Mouse (Mus musculus) bone marrow, adult 2 months (tissue): ENCODE data around the gene Diaph3. TPM values are rescaled to one million over a fixed set of nuclear protein-coding genes. Genes with fewer than 3 reads are reported as not detected.

Experiments
- H3K27ac ChIP-seq: fragments of 200-500 bp; 2 replicates; pipeline ENCODE4 v1.5.1; 2012; ENCODE audit warnings: low read depth, mild to moderate bottlenecking, control low read depth, inconsistent platforms, low read length; ENCODE audit not compliant: control insufficient read depth, poor library complexity, insufficient read depth
- H3K4me1 ChIP-seq: fragments of 200-500 bp; 2 replicates; pipeline ENCODE4 v1.6.1; 2011; ENCODE audit warnings: low read length; ENCODE audit not compliant: control insufficient read depth, insufficient read depth
- H3K4me3 ChIP-seq: fragments of 200-500 bp; replicated peaks from 2 replicates; pipeline ENCODE3; 2011; ENCODE audit warnings: mild to moderate bottlenecking, low read depth, low read length, control low read depth; ENCODE audit not compliant: control insufficient read depth
- CTCF ChIP-seq: fragments of 200-500 bp; IDR thresholded peaks from 2 replicates; pipeline ENCODE4 v1.5.1; 2011; ENCODE audit warnings: low read length, control low read depth; ENCODE audit not compliant: control insufficient read depth, insufficient read depth
- POLR2A ChIP-seq: fragments of 200-500 bp; IDR thresholded peaks from 2 replicates; pipeline ENCODE4 v1.6.1; 2011; ENCODE audit warnings: low read depth, mild to moderate bottlenecking, control low read depth, low read length, borderline replicate concordance; ENCODE audit not compliant: control insufficient read depth
- WGBS: fragments of 180-500 bp; shearing (Covaris S2); methylation state at CpG from one replicate; pipeline ENCODE4 v1.1.7; 2018; 5-methylcytosine and 5-hydroxymethylcytosine counted together
- polyA plus RNA-seq: library from polyadenylated mRNA; stranded (reverse); fragments of >200 nt; gene quantifications from 2 replicates; pipeline ENCODE4 v1.2.4, GENCODE M21; 2011; ENCODE audit warnings: low replicate concordance; ENCODE audit not compliant: missing spikeins, insufficient read depth, insufficient read length

Diaph3 gene
- 19.7 and 30.7 TPM in 2 replicates for polyA plus RNA-seq

DNA sequence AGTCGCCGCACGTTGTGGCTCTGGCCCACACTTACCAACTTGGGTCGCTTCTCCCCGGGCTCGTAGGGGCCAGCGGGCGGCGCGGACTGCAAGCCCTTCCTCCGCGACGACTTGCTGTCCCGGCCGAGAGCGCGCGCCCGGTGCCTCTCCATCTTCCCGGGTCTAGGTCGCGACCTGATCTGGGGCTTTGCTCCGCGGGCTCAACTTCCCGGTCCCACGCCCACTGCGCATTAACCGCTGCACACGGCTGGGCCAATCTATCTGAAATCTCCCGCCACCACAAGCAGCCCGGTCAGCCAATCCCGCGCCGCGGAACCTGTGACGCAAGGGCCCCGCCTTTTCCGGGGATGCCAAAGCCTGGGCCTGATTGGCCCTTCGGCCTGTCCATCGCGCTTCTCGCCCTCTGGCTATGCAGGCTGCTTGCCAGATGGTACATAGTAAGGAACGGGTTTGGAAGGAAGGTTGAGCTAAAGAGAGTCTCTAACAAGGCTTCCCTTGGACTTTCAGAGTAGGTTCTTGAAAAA lies at the start of gene Diaph3:
Gene Diaph3, minus strand, starts transcription at position 273 of the 524 bp plus-strand sequence.
- Histone ChIP-seq H3K4me1 (no peaks in the 10 kb centered on the region; the same call in 1 of the 2 replicates), H3K4me3 (peak within 1 kb of the TSS; percentile 84), H3K27ac (peak within 1 kb of the TSS; percentile 64)
- WGBS: under 1% methylated on average over 43 of the region's 43 CpGs
- TF ChIP-seq POLR2A: peak; percentile 81
- TF ChIP-seq CTCF: no peak

DNA sequence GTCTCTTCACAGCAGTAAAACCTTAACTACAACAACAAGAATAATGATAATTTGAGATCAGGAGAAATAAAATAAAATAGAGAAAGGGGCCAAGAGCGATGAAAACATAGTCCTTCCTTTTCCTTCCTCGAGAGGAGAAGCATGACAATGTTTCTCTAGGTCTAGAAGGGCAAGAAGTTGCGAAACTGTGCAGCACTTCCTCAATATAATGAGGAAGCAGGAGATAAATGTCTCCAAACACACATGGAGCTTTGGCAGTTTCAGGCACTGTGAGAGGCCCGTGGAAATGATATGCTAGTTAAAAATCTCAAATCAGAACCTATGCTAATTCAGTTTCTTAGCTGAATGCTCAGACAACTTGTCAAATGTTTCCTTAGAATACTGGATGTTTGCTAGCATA lies 49.6 kb upstream of the Diaph3 start:
- no peak overlapping the region for H3K4me3 ChIP-seq
- no peaks in the 10 kb centered on the region for H3K4me1 ChIP-seq
- H3K27ac ChIP-seq: no peak overlapping the region
- TF ChIP-seq POLR2A (no peak), CTCF (no peak)
- WGBS: 12% methylated on average over 4 of the region's 4 CpGs

DNA sequence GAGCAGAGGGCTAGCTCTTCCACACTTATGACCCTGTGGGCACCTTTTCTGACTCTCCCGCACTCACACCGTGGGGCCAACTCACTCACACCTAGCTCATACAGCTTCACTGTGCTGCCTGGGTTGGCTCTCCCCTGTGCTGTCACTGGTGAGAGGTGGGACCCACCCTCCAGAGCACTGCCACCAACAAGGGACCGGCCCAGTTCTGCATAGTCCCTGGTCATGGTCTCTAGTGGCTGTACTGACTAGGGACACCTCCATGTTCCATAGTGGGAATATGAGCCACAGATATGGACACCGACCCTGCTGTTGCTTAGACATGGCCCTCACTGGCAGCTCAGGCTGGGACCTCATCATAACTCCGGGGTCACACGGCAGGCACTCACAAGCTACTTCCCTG lies 30.5 kb upstream of the Diaph3 start:
- H3K27ac ChIP-seq: no peak overlapping the region
- H3K4me1 ChIP-seq: no peaks in the 10 kb centered on the region
- 78% methylated on average over 6 of the region's 6 CpGs for WGBS
- TF ChIP-seq CTCF (no peak), POLR2A (no peak)
- no peak overlapping the region for H3K4me3 ChIP-seq

DNA sequence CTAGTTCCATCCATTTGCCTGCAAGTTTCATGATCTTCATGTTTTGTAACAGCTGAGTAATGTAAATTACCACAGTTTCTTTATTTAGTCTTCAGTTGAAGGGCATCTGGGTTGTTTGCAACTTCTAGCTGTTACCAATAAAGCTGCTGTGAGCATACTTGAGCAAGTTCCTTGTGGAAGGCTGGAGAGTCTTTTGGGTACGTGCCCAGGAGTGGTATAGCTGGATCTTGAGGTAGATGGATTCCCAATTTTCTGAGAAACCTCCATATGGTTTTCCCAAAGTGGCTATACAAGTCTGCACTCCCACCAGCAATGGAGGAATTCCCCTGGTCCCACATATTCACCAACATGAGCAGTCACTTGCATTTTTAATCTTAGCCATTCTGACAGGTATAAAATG lies 28.1 kb upstream of the Diaph3 start:
- no peak overlapping the region for H3K4me3 ChIP-seq
- no peaks in the 10 kb centered on the region for H3K4me1 ChIP-seq
- TF ChIP-seq CTCF (no peak), POLR2A (no peak)
- H3K27ac ChIP-seq: no peak overlapping the region
- 53% methylated on average over 1 of the region's 1 CpGs for WGBS

DNA sequence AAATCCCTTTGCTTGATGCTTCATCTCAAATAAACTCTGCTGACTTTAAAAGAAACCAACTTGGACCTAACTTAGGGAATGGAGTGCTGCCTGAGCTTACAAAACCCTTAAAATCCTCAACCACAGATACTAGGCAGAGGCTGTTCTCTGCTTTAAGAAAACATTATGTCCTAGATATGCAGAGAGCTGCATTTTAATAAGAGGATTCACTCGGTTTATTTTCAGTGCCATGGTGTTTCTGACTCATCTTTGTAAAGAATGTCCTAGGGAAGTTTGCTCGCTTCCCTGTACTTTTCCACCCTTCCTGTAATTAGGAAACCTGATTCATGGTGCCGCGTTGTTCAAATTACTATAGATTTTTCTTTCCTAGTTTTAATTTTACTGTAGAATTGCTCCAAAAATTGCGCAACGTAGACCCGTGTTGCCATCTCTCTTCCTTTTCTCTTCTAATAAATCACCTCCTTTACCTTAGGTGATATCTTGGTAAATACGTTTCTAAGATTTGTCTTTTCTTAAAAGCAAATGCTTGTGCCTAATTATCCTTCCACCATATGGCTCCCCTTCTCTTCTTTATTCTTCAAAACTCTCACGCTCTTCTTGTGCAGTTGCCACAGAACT lies 14.7 kb upstream of the Diaph3 start:
- TF ChIP-seq CTCF (no peak), POLR2A (no peak)
- Histone ChIP-seq H3K4me1 (no peaks in the 10 kb centered on the region), H3K4me3 (no peak overlapping the region), H3K27ac (no peak overlapping the region)
- WGBS: 81% methylated on average over 9 of the region's 9 CpGs

DNA sequence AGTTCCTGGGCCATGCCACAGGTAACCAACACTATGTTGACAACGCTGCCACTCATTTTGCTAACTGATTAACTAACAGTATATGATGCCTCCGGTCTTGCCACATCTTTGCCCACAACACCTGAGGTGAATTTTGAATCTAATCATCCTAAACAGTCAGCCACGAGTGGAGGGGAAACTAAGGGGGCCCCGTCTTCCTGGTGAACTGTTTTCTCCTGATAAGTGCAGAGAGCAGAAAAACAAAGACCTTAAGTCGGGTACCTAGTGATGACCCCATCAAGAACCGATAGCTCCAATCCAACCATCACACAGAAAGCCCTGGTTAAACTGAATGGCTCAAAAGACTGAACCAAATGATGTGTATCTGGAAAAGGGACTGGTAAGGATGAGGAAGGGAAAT lies 8.6 kb upstream of the Diaph3 start:
- H3K4me3 ChIP-seq: no peak overlapping the region
- H3K27ac ChIP-seq: no peak overlapping the region
- no peak for TF ChIP-seq POLR2A
- TF ChIP-seq CTCF: no peak
- 25% methylated on average over 6 of the region's 6 CpGs for WGBS
- no peaks in the 10 kb centered on the region for H3K4me1 ChIP-seq

DNA sequence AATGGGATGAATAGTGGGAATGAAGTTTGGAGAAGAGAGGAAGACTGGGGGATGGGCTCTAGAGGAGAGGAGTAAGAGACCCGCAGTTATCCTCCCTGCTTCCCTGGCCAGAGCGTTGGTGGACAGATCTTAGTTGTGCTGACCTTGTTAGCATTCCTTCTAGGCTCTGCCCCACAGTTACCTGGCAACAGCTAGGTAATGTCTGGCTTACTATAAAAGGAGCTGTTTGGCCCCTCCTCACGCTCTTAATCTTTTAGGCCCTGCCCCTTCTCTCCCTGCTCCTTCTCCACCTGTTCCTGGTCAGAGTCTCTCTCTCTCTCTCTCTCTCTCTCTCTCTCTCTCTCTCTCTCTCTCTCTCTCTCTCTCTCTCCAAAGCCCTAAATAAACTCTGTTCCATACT lies 5.7 kb upstream of the Diaph3 start:
- TF ChIP-seq POLR2A (no peak), CTCF (no peak)
- Histone ChIP-seq H3K4me3 (no peak overlapping the region), H3K4me1 (no peaks in the 10 kb centered on the region), H3K27ac (no peak overlapping the region)
- WGBS: 91% methylated on average over 3 of the region's 3 CpGs

DNA sequence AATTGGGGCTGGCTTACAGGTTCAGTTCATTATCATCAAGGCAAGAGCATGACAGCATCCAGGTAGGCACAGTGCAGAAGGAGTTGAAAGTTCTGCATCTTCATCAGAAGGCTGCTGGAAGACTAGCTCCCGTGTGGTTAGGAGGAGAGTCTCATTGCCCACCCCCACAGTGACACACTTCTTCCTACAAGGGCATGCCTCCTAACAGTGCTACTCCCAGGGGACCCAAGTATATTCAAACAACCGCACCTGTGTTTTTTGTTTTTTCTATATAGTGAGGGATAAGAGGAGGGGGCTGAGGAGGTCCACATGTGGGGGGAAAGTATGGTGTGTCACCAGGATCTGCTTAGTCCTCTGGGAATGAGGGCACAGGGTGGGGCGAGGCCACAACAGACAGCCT lies 4.3 kb upstream of the Diaph3 start:
- H3K4me3 ChIP-seq: no peak overlapping the region
- WGBS: 67% methylated on average over 3 of the region's 3 CpGs
- no peaks in the 10 kb centered on the region for H3K4me1 ChIP-seq
- no peak for TF ChIP-seq POLR2A
- TF ChIP-seq CTCF: no peak
- no peak overlapping the region for H3K27ac ChIP-seq

DNA sequence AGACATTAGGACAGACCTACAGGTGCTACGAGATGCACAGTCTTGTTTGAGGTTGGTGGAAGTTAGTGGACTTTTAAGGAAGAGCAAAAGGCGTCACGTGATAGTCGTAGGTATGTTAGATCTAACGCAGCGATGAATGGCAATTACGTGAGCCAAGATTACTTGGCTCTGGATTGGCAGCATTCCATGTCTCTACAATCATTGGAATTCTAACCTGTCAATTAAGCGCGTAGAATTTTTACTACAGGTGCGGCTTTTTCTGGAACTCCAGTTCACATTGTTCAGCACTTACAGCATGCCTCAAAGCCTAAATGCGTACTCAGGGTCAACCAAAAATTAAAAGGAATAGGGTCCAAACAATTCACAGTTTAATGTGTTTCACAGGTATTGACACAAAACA lies 742 bp upstream of the Diaph3 start:
- no peak overlapping the region for H3K4me3 ChIP-seq
- H3K27ac ChIP-seq: no peak overlapping the region
- TF ChIP-seq POLR2A: no peak
- TF ChIP-seq CTCF: no peak
- 91% methylated on average over 11 of the region's 11 CpGs for WGBS
- no peaks in the 10 kb centered on the region; the same call in 1 of the 2 replicates for H3K4me1 ChIP-seq
